Mouse (Mus musculus): ENCODE results near the gene Trim38.
"Not testable (repeated sequence)": the region's sequence is repeated elsewhere in the genome, so short reads cannot be mapped to it uniquely, and the experiment has no call there.

The Trim38 gene

DNA sequence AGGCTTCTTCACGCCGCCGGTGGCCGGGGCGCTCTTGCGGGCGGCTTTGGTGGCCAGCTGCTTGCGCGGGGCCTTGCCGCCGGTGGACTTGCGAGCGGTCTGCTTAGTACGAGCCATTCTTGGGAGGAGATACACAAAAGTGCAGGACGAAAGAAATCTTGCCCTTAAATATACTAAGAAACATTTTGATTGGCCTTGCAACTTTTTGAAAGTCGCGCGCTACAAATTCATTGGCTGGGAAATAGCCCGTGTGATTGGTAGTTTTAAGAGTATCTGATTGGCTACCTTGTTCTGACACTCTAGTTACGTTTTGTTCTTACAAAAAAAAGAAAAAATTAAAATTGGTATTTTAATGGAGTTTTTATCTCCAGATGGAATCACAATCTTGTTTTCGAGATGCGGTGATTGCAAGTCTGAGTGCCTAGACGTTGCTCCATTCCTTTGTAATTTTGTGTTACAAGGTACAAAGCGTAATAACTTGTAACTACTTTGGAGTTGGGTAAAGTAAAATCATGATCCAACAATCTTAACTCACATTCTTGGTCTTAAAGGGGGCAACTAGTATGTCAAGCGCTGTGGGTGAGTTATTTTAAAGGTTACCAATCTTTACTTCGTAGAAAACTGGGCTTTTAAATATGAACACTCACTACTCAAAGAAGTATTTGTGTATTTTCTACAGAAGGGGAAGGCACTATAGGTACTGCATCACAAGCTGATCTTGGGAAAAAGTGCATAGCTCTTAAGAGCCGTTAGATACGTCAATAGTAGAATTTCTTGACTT is 24.1 kb upstream of the Trim38 start, which contains the start of gene Hist1h3c:
Gene Hist1h3c, minus strand, starts transcription at position 222 of the 781 bp plus-strand sequence.
- intact Hi-C loops (cut with DNase I): loop anchor here (5.0 to 10.0 kb wide), 2 partner anchors 321 to 1703 kb away; partner anchors contain the start of genes Abt1, Hist1h2ag, Hist1h2bj and Hist1h4i

DNA sequence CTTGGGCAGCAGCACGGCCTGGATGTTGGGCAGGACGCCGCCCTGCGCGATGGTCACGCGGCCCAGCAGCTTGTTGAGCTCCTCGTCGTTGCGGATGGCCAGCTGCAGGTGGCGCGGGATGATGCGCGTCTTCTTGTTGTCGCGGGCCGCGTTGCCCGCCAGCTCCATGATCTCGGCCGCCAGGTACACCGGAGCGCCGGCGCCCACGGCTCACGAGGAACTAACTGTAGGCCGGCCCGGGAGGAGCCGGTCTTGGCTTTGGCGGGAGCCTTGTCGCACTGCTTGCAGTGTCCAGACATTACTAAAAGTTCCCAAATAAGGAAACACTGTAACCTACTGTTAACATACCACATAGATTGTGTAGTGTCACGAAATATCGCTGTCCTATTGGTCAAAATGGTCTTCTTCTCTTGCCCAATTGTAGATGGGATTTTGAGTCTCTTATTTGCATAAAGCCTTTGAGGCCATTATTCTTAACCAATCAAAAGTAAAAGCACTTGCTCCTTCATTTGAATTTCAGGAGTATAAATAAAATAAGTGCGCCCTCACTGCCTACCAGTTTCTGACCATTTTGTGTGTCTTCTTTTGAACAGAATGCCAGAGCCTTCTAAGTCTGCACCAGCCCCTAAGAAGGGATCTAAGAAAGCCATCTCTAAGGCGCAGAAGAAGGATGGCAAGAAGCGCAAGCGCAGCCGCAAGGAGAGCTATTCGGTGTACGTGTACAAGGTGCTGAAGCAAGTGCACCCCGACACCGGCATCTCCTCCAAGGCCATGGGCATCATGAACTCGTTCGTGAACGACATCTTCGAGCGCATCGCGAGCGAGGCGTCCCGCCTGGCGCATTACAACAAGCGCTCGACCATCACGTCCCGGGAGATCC is 23.3 kb upstream of the Trim38 start, which contains the start of gene Hist1h2bb:
Gene Hist1h2bb, plus strand, starts transcription at position 534 of the 880 bp plus-strand sequence.
- intact Hi-C loops (cut with DNase I): loop anchor here (5.0 to 10.0 kb wide), 2 partner anchors 322 to 1704 kb away; partner anchors contain the start of genes Abt1, Hist1h2ag, Hist1h2bj and Hist1h4i

GRCm38 (mm10) chr13:23747081-23747891 is 22.4 kb upstream of the Trim38 start:
- intact Hi-C loops (cut with DNase I): loop anchor here (5.0 to 10.0 kb wide), 2 partner anchors 322 to 1705 kb away; partner anchors contain the start of genes Abt1, Hist1h2ag, Hist1h2bj and Hist1h4i

DNA sequence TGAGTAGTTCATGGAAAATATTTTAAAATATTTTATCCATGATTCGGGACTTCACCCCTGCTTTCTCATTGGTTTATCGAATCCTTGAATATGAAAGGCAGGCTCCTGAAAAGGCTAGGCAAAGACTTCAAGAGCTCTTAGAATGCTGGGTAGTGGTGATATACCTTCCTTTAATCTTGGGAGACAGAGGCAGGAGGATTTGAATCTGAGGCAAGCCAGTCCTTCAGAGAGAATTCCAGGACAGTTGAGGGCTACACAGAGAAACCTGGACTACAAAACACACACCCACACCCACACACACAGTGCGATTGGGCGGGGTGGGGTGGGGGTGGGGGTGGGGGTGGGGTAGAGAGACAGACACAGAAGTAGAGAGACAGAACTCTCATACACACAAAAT is 21.8 kb upstream of the Trim38 start:
- intact Hi-C loops (cut with DNase I): loop anchor here (5.0 to 10.0 kb wide), 2 partner anchors 323 to 1706 kb away; partner anchors contain the start of genes Abt1, Hist1h2ag, Hist1h2bj and Hist1h4i

GRCm38 (mm10) chr13:23749563-23750121 is 20.1 kb upstream of the Trim38 start:
- intact Hi-C loops (cut with DNase I): loop anchor here (5.0 to 10.0 kb wide), 2 partner anchors 325 to 1707 kb away; partner anchors contain the start of genes Abt1, Hist1h2ag, Hist1h2bj and Hist1h4i

- intact Hi-C loops (cut with DNase I): not testable (repeated sequence)
These were observed 18.8 kb upstream of the Trim38 start, which contains the start of gene Hist1h2ab for GRCm38 (mm10) chr13:23750839-23751477. Gene Hist1h2ab (plus strand): TSS chr13:23751126.

DNA sequence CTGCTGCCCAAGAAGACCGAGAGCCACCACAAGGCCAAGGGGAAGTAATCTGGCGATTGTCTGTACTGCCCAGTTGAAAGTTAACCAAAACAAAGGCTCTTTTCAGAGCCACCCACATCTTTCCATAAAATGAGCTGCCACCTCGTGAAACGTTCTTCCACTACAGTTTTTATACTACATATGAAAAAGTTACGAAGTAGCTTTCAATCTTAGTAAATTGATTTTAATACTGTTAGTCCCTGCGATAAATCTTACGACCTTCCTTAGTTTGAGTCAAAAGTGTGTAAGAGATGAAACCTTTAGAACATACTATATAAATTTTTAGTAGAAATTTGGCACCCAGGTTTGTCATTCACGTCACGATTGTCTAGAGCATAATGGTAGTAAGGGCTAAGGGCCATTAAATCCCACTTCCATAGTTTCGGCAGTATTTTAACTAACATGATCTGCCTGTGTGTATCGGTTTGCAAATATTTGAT is 18.2 kb upstream of the Trim38 start:
- intact Hi-C loops (cut with DNase I): no loop called here

DNA sequence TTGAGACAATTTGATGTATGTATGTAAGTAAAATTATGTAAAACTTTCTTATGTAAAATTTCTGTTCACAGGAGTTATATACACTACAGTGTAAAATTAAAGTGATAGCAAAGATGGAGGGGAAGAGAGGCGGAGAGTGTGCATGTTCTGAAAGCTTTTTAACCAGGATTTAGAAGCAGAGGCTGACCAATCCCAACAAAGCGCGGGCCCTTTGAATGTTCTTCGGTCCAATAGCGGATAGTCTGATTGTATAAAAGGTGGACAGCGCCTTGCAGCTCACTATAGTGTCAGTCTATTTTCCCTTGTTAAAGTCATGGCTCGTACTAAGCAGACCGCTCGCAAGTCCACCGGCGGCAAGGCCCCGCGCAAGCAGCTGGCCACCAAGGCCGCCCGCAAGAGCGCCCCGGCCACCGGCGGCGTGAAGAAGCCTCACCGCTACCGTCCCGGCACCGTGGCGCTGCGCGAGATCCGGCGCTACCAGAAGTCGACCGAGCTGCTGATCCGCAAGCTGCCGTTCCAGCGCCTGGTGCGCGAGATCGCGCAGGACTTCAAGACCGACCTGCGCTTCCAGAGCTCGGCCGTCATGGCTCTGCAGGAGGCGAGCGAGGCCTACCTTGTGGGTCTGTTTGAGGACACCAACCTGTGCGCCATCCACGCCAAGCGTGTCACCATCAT is 17.5 kb upstream of the Trim38 start, which contains the start of gene Hist1h3b:
Gene Hist1h3b, plus strand, starts transcription at position 201 of the 675 bp plus-strand sequence.
- intact Hi-C loops (cut with DNase I): not testable (repeated sequence)

GRCm38 (mm10) chr13:23752742-23753172 is 17.0 kb upstream of the Trim38 start:
- intact Hi-C loops (cut with DNase I): no loop called here

DNA sequence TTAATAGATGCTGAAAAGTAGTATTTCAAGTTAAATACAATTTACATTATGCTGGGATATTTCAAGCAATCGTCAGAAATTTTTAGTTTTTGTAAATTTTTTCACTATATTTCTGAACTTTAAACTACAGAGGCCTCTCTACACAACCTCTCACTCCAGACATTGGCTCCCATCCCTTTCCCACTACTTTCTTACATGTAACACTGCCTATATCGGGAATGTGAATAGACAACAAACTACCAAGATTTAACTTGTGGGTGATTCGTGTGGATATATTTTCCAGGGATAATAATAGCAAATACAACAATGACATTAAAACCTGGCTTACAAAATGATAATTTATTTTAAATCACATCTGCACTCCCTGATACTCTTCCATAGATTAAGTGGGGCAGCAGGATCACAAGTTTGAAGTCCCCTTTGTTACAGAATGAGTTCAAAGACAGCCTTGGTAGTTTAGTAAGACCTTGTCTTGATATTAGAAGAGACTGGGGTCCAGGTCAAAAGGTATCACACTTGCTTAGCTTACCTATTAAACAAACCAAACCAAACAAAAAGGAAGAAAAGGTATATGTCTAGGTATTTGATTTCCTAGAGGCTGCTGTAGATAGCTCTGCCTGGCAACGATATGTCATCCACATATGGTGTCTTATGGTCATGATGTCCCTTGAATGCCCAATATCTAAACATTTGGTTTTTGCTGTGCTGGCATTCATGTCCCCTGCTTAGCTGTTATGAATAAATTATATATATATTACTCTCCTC is 16.2 kb upstream of the Trim38 start:
- intact Hi-C loops (cut with DNase I): no loop called here

- intact Hi-C loops (cut with DNase I): no loop called here
These were observed 14.7 kb upstream of the Trim38 start for GRCm38 (mm10) chr13:23755000-23755399.

- intact Hi-C loops (cut with DNase I): no loop called here
These were observed 12.9 kb upstream of the Trim38 start, which contains the start of gene Hist1h4b for GRCm38 (mm10) chr13:23756790-23757189. Gene Hist1h4b (plus strand): TSS chr13:23757013.

DNA sequence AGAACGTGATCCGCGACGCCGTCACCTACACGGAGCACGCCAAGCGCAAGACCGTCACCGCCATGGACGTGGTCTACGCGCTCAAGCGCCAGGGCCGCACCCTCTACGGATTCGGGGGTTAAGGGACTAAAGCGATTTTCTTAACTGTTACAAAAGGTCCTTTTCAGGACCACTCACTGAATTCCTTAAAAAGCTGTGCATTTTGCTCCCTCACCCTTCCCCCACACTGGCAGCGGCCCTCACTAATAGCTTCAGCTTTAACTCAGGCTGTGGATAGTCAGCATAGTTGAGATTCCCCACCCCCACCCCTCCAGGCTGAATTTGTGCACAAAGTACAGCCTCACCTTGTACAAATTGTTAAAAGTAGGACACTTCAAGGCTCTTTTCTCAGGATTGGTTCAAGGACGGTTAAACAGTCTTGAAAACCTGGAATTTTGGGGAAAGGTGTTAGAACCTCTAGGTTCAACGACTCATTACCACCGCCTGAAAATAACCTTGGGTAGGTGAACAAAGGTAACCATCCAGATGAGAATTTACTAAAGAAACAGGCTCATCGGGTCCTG is 12.4 kb upstream of the Trim38 start:
- intact Hi-C loops (cut with DNase I): no loop called here

DNA sequence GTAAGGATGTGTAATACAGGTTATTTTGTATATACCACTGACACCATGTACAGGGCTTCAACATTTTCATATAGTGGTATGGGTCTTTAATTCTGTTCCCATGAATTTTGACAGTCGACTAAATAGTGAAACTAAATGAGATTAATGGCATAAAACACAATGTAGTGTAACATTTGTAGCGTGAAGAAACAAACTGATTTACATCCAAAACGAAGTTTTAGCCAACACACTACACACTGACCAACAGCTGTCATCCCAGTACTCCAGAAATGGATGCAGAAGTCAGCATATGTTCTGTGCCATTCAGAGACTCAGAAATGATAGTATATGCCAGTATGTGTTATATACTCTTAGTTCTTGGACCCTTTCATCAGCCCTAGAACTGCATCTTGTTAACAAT is 11.8 kb upstream of the Trim38 start:
- intact Hi-C loops (cut with DNase I): no loop called here

- intact Hi-C loops (cut with DNase I): no loop called here
These were observed 10.4 kb upstream of the Trim38 start for GRCm38 (mm10) chr13:23759251-23759771.

DNA sequence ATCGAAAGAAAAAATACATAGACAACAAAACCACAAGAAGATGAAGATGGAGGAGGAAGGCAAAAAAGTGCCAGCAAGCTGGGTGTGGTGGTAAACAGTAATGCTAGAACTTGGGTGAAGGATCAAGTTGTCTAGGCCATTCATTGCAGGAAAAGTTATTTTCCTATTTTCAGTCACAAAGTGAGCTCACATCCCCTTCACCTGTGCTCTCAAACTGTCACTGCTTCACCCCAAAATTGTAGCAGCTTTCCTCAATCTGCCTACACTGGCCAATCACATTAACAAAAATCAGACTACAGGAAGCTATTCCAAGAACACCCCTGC is 9.8 kb upstream of the Trim38 start:
- intact Hi-C loops (cut with DNase I): loop anchor here (5.0 kb wide), 1 partner anchor 178 kb away; the partner anchor contains the start of gene Hist1h4d

Measured in adrenal gland (tissue).